Mouse (Mus musculus) activated CD4-positive, CD25-positive, alpha-beta regulatory T cell, adult 4 months (primary cell): Measurements from ENCODE around the gene Jph4. TPM values are rescaled to one million over a fixed set of nuclear protein-coding genes. Genes with fewer than 3 reads are reported as not detected.

Experiments
- ATAC-seq: one replicate; pipeline ENCODE4 v1.8.0; 2017
- polyA plus RNA-seq, 2 experiments: library from polyadenylated mRNA; unstranded; fragments of 100-300 nt; shearing (Covaris generic); gene quantifications; one replicate each; pipeline ENCODE4 v1.2.1; 2017

Jph4 gene
- polyA plus RNA-seq, result not detected

DNA sequence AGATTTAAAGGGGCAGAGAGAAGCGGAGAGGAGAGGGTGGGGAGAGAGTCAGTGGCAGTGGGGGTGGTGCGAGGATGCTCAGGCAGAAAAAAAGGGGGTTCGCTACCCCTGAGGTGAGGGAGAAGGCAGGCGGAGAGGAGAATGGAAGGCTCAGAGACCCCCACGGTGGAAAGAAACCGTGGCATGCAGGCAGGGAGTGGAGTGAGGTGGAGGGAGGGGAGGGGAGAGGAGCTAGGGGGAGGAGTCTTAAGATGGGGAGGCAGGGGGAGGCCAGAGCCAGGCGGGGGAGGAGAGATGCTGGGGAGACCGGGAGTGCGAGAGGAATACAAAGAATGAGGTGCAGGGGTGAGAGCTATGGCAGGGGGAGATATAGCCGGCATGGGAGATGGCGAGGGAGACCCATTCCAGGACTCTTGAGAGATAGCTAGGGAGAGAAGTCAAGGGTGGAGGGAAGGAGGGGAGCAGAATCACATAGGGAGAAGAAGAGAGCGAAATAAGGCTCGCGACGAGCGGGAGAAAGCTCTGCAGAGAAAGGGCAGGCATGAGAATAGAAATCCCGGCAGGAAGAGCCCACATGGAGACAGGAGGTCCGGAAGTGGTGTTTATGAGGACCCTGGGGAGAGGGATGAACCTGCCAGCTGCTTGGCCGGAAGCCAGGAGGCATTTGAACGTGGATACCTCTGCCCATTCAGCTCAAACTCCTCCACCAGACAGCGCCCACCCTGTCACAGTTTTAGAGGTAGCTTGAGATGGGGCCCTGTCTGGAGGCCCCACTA, at the start of gene Jph4:
Jph4 (minus strand) TSS at position 511 of the 776 bp plus-strand sequence.
- ATAC-seq, result no peak

DNA sequence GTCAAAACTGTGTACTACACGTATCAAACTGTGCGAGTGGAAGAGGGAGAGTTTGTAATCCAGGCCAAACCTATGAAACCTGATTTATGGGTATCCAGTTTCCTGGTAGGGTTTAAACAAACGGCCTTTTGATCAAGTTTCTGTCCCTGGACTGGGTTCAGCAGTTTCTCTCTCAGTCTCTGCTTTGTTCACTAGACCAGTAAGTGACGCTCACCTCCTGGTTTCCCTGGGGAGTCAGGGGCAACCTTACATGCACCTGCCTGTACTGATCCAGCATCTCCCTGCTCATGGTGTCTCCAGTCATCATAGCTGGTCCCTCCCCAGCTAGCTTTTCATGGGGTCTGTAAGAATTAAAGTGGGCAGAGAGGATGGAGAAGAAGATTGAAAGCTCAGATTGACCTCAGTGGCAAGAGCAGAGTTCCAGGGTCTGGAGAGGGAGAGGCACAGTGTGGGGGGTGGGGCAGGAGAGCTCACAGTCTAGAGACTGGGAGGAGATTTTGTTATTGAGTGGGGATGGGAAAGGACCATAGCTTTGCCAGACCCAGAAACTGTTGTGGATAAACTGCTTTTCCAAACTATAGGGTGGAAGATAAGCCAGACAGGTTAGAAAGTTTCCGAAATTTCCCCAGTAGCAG, 47.6 kb upstream of the Jph4 start:
- no peak for ATAC-seq

DNA sequence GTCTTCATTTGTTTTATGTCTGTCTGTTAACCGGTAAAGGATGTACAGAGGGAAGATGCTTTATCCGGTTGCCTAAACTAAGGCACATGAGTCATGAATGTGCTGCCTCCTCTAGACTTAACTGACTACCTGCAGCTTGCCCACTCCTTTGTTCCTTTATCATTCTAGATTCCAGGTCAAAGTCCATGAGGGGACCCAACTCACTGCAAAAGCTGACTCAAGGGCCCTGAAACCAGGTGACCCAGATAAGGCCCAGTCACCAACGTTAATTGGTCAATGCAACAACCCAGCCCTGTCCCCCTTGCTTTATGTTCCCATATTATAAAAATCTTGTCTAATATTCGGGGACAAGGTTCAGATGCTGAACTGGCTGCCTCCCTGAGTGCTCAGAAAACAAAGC, 45.4 kb upstream of the Jph4 start:
- no peak for ATAC-seq

DNA sequence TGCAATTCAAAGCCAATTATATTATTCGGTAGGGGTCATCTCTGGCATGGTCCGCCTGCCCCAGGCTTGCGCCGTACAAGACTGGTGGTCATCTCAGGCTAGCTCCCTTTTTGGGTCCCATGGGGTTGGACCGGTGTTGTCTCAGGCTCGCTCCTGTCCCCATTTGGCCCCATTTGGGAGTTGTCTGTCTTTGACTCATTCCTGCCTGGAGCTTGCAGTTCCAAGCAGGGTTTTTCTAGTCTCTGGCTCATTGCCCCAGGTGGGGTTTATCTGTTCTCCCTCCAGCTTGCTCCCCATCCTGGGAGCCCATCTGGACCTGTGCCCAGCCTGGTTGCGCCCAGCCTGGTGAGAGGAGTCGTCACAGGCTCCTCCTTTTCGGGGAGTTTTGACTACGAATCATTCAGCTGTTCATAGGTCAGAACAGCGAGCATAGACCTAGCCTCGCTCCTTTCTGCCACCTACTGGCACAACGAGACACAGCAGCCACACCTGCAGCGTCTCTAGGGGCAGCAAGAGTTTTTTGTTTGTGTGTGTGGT, 44.4 kb upstream of the Jph4 start:
- peak; percentile 92 for ATAC-seq

DNA sequence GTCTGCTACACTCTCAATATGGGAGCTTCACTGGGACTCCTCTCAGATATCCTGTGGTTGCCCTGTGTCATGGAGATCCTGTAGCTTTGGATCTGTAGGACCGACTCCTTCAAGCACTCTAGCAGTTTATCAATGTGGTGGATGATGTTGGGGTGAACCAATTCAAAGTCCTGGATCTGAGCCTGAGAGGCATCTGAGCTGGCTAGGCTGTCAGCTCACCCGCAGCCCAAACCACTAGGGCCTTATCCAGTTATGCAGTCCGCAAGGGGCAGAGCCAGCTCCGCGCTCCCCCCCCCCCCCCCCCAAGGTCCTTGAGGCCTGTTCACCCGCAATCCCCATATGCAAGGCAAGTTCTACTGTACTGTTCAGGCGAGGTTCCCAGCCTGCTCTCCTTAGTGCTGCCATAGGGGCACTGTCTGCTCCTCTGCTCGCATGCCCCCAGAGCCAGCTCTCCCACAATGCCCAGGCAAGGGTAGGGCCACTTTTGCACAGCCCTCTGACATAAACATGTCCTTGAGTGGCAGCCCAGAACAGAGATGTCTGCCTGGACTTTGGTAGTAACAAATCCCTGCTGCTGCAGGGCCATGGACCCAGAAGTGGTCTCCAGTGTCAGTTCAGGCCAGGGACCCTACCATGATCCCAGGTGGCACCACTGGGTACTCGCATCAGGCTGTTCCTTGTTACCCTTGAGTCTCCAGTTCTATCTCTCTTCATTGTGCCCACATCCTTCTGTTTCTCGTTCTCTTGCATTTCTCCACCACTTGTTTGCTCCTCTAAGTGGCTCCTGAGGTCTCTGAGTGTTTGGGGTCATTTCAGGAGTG, 43.7 kb upstream of the Jph4 start:
- no peak for ATAC-seq

DNA sequence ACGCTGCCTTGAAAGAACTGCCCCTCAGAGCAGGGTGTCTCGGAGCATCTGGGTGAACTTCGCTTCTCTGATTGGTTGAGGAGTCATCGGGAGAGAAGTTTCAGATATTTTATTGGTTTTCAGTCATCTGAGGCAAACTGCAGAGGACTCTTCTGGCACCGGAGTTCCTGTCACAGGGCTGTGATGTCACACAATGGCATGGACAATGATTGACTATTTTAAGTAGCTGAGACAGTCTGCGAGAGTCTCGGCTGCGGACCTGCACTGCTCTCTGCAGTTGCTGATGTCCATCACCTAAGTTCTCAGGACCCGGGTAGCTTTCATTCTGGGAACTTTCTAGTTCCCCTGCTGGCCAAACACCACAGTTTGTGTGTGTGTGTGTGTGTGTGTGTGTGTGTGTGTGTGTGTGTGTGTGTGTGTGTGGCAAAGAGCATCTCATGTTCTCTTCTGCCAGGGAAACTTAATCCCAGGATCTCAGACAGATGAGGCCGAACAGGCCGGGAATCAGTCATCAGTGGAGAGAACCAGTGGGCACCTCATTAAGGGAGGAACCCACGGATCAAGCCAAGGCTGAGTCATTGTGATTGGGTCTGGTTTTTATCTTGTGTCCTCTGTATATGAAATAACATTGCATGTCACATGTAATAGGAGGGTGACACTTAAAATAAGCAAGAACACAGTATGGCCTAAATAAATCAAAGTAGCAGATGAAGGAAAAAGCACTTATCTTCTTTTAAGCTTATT, 40.8 kb upstream of the Jph4 start:
- no peak for ATAC-seq

DNA sequence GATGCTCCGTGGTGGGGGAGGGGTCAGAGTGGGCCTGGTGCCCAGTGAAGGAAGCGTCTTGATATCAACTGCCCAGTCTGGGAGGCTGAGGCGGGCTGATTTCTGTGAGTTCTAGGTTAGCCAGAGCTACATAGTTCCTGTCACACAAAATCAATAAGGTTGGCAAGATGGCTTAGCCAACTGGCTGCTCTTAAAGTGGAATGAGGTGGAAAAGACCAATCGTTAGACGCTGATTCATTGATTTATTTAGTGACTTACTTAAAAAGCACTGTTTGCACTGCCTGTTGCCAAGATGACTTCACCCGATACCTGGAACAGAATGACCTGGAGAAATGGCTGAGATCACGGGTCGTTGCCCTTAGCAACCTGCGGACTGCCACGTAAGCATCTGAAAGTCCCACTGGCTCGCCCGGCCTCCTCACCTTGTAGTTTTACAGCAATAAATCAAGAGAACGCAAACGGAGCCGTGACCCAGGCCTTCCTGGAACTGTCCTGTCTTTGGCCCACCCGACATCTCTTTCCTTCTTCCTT, 36.3 kb upstream of the Jph4 start:
- no peak for ATAC-seq

DNA sequence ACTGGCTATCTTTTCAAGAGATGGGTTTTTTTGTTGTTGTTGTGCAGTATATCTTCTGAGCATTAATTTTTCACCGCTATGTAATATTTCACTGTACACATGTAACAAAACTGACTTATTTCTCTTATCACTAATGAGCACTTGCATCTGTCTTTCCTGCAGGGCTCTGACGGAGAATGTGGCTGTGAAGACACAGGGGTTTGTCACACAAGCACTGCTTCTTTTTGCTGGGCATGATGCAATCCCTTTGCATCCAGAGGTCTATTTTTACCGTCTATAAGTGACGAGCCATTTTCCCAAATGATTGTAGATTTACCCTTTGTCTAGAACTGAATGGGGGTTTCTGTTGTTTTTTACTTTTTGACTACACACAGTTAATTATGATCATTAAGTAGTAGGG, 35.4 kb upstream of the Jph4 start:
- no peak for ATAC-seq

DNA sequence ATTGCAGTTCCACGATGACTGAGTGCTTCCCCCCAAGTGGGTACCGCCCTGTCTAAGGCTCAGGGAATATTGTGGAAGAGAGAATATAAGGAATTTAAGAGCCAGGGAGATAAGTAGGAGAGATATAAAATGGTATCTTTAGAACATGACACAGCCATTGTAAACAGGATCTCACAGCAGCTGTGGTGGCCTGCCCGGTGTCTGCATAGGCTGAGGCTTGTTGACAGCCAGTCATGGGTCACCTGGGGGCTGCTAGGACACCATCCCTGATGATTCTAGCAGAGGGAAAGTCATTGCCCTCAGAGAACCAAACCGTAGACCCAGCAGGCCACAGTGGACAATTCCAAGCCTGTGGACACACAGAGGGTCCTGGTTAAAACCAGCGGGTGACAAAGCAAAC, 34.2 kb upstream of the Jph4 start:
- no peak for ATAC-seq

DNA sequence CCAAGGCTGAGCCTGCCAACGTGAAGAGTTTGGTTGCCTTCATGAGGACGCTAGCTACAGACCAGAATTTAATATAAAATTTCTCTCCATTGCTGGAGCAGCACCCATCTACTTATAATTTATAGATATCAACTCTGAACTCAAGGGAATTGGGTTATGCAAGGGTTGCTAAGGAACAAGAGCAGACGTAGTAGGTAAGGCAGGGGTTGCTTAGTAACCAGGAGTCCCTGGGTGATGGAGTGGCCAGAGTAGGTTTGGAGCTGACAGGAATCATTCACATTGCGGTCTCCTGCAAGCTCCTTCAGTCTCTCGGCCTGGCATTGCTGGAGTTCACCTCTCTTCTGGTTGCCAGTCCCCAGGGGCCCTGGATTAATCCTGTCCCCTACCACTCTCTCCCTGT, 32.3 kb upstream of the Jph4 start:
- ATAC-seq, result no peak

DNA sequence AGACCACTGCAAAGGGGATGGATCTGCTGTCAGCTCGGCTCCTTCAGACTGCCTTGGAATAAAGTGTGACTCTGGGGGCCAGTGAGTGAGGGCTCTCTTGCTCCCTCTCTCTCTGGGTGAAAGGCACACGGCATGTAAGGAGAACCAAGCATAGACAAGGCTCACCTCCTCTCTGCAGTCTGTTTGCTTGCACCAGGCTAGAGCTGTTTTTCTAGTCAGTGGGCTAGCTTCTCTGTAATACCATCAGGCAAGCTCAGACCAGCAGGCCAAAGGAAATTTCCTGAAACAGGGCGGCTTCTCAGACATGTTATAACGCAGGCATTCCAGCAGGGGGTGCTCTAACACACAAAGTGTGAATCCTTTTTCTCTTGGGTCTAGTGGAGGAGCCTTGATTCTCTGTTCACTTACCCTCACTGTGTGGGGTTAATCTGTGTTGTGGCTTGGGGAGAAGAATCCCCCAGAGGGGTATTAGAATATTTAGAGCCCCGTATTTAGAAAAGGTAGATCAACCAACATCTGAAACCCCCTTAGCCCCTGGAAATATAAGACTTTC, 31.7 kb upstream of the Jph4 start:
- no peak for ATAC-seq

DNA sequence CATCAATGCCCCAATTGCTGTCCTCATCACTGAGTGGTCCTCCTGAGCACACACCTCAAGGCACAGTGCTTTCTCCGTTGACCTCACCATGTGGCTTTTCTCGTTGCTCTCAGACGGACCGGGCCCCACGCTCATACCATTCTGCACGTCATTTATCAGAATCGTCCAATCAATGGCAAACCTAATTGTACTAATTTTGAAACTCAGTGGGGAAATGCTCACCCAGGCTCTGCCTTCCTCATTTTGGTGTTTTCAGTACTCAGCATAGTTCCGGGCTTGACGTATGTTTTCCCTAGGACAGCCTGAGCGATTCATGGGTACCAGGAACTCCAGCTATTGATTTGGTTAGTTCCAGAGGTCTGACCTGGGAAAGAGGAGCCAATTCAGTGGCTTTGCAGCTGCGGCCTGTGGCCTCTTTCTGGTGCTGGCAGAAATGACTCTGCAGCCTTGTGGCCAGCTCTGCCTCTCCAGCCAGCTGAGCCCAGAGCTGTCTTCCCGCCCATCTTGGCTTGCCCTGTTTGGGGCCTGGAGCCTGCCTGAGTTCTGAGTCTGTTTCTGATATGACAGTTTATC, 30.2 kb upstream of the Jph4 start:
- no peak for ATAC-seq

DNA sequence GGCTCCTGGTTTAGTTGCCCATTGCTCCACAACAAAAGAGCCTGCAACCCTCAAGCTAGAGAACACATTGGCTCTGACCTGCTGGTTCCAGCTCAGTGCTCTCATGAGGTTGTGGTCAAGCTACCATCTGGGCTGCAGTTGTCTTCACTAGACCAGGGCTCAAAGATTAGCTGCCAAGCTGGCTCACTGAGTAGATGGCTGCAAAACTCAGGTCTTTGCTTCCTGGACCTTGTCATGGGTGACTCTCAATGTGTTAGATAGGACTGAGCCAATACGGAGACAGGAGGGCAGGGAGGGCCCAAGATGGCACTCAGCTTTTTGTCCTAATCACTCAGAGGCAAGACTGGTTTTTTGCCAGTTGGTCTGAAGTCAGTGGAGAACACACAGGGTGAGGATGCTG, 29.6 kb upstream of the Jph4 start:
- no peak for ATAC-seq

DNA sequence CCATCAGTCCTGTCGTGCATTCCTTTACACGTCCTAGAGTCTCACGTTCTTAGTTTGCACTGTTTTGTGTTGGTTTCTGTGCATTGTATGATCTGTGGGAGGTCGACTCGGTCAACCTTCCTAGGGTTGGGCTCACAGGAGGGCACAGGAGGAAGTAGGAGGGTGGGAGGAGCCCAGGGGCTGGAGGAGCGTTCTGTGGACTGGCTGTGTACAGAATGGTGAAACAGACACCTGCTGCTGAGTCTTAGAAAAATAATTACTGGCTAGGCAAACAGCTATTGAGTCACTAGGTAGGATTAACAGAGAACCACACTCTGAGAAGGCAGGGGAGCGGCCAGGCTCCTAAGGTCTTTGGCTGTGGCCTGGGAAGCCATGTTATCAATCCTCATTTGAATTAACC, 22.6 kb upstream of the Jph4 start:
- no peak for ATAC-seq

DNA sequence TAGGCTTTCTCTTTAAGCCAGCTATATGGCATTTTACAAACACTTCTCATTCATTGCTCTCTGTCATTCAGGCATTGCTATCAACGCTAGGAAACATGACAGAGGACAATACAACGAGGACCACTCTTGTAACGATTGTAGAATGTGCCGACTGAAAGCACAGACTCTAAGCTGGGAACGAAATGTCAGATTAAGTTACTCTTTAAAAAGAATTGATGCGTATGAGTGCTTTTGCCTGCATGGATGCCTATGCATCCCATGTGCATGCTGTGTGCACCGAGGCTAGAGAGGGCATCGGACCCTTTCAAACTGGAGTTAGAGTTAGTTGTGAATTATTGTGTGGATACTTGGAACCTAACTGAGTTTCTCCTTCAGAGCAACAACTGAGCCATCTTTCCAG, 18.9 kb upstream of the Jph4 start:
- no peak for ATAC-seq

DNA sequence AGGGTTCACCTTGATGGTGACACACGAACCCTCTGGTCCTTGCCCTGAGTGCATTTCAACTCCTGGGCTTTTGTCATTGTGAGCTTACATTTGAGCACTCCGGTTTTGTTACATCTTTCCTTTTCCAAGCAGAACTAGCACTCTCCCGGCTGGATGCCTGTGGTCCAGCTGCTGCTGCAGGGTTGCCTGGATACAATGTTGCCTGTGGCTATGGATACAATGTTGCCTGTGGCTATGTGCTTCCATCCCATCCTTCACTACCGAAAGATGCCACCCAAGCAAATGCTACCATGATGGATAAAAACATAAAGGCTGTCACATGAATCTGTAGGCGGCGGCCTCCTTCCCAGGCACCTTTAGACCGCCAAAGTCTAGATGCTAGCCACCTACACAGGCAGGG, 9.8 kb upstream of the Jph4 start:
- ATAC-seq, result no peak

DNA sequence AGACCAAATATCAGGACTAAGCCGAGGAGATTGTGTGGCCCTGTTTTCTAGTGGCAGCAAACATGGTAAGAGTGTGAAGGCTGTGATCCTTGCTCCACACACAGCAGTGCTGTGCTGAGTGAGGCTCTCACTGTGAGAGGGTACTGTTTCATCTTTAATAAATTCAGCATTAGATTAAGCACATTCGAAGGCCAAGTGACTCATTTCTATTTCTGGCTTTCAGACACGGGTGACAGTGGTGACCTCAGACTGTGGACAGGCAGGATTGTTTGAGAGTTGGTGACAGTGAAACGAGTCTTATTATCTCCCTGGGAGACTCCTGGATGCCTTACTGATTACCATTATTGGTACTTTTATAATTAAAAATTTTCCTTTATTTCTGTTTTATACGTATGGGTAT, 9.0 kb upstream of the Jph4 start:
- ATAC-seq, result no peak

DNA sequence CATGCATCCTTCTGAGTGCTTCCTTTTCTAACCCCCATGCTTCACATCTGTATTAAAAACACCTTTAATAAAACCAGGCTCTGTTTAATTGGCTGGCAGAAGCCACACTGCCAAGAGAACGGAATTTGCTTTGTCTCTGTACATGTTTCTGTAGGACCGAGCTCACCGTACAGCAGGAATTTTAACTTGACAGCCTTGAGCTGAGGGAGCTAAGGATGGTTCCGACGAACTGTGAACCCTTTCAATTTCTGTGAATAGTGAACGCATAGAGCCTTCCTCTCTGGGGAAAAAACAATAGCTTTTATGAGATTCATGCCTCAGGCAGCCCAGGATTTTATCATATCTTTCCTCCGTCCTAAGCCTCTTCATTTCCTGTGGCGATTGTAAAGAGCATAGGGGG, 5.6 kb upstream of the Jph4 start:
- no peak for ATAC-seq

DNA sequence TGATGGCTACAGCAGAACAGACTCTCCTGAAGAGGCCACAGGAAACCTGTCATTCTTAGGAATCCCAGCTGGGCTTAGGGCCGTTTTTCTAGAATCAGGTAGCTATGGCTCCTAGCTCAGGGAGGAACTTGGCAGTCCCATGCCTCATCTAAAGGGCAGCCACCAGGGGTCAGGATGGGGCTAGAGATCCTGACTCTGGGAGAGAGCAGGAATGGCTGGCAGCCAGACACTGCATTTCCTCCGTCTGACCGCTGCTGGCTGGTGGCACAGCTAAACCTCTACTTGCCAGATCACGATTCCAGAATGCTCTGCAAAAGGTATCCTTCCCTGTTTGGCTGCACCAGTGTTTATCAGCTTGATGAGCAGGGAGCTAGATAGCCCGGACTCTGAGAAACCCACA, 5.2 kb upstream of the Jph4 start:
- ATAC-seq, result no peak

DNA sequence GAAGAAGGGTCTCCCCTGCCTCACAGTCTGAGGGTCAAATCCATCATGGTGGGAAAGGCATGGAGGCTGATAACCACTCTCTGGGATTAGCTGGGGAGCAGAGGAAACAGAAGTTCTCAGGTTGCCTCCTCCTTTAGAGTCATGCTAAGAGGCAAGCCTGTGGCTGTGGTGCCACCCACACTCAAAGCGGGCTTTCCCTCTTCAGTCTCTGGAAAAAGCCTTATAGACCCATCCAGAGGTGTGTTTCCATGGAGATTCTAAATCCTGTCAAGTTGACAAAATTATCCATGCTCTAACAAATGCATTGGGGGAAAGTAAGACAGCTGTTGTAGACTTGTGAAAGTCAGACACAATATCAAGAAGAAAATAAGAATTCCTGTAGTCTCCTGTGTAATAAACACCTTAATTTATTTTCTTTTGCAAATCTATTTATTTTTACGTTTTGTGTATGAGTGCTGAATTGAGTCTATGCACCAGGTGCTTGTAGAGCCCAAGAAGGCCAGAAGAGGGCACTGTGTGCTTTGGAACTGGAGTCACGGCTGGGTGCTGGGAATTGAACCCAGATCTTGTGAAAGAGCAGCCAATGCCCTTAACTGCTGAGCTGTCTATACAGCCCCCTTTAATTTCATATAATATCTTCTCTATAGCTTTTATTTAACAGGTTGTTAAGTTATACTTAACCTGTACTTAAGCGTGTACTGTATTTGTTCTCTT, 2.8 kb upstream of the Jph4 start:
- ATAC-seq, result no peak

DNA sequence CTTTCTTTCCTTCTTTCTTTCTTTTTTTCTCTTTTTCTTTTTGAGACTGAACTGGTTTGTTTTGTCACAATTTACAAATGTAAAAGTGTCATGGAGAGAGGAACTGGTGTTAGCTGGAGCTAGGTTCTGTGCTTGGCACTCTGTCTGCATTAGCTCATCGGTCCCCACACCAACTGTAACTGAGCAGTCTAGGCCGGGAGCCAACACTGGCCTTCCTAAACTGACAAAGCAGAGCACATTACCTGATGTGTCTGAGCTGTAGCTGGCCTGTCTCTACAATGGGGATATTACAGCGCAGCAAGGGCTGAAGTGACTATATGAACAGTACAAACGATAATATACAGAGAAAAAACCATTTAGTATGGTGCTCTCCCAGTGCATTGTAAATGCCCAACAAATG, 2.1 kb upstream of the Jph4 start:
- ATAC-seq, result no peak
